In the genomic region with DNA sequence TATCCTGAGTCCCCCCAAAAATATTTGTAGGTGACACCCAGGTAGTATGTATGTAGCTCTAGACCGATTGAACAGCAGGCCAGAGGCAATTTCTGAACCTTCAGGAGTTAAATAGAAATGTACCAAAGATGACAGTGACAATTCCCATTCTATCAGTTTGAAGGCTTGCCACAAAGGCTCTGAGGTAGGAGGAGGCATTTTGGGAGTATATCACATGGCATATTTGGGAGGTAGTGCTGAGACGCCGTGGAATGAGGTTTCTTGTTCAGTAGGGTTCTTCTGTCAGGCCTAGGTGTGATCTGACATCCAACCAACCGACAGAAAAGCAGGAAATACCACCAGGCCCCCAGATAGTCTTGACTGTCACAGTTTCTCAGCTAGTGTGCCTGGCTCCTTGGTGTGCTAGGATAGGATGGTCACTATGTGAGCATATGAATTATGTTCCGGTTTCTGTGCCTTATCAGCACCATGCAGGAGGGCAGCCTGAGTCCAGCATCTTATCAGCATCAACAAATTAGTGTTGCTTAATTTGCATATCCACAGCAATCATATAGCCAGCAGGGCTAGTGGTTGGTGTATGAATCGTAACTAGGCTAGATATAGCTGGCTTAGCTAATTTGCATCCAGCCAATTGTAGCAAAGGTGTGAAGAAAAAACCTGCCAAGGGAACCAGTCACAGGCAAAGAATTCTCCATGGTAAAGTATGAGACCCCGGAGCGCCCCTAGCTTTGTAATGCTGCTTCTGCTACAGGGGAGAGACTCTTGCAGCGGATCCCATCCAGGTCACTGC, we compare ENCODE assay signal across 15 mouse cellular contexts.
DNase-seq lines count a peak whose midpoint lies in the region; ATAC-seq and TF ChIP-seq lines count a peak whose summit lies in the region.
"Had no signal": no experiment of that assay in that cellular context is flagged by ENCODE, and none has a peak within 500 bp of the region (broad histone marks: within the 10 kb centered on the region; RNA-seq: fewer than 3 reads in every experiment).

No protein-coding gene starts in this region.

- ATAC-seq in intestine, embryonic 15.5 days: peak; percentile 28; the same call in 1 of the 2 replicates
- ATAC-seq in intestine, postnatal 0 days: no peak
- peak; percentile 93 for ATAC-seq in liver, embryonic 15.5 days (ENCODE audit: insufficient read depth)
- ATAC-seq: CD4-positive, CD25-positive, alpha-beta regulatory T cell, adult 4 months had no signal

- WGBS in intestine, embryonic 15.5 days: 76% methylated on average over 9 of the region's 9 CpGs
- 77% methylated on average over 9 of the region's 9 CpGs for WGBS in intestine, postnatal 0 days
- 27% methylated on average over 9 of the region's 9 CpGs for WGBS in liver, embryonic 15.5 days (ENCODE audit: insufficient replicate concordance)

- H3K4me3 ChIP-seq in intestine, embryonic 15.5 days (replicated peaks): no peak overlapping the region
- H3K4me3 ChIP-seq in intestine, postnatal 0 days (ENCODE audit: low read depth, low read length): no peak overlapping the region
- H3K4me3 ChIP-seq in erythroblast, embryonic 14.5 days (replicated peaks): peak overlapping the region; percentile 46
- H3K4me3 ChIP-seq in liver, embryonic 15.5 days (replicated peaks): 0 out of 2 replicates have a peak overlapping the region, but pooled peaks have one; percentile 12
- H3K4me3 ChIP-seq: neural tube, embryonic 13.5 days had no signal

- no peak overlapping the region for H3K4me2 ChIP-seq in intestine, embryonic 15.5 days (replicated peaks)
- no peak overlapping the region for H3K4me2 ChIP-seq in intestine, postnatal 0 days (replicated peaks; ENCODE audit: low read depth)
- H3K4me2 ChIP-seq in liver, embryonic 15.5 days: peak overlapping the region; percentile 58
- H3K4me2 ChIP-seq: neural tube, embryonic 13.5 days had no signal

- no peak for TF ChIP-seq CTCF in intestine, postnatal 0 days (IDR thresholded peaks at IDR 0.05; ENCODE audit: low read depth)

- no peak overlapping the region for H3K27ac ChIP-seq in intestine, embryonic 15.5 days
- no peak overlapping the region for H3K27ac ChIP-seq in intestine, postnatal 0 days (ENCODE audit: low read depth, low read length)
- peak overlapping the region; percentile 90 for H3K27ac ChIP-seq in liver, embryonic 15.5 days (replicated peaks)
- H3K27ac ChIP-seq: kidney, postnatal 0 days; neural tube, embryonic 13.5 days had no signal

- H3K4me1 ChIP-seq in intestine, embryonic 15.5 days (replicated peaks): no peaks in the 10 kb centered on the region
- H3K4me1 ChIP-seq in intestine, postnatal 0 days (replicated peaks; ENCODE audit: control insufficient read depth, insufficient read depth, low read length): no peaks in the 10 kb centered on the region
- peaks cover 33% of the 10 kb centered on the region for H3K4me1 ChIP-seq in erythroblast, embryonic 14.5 days (ENCODE audit: control insufficient read depth)
- peaks cover 27% of the 10 kb centered on the region for H3K4me1 ChIP-seq in liver, embryonic 15.5 days (replicated peaks)
- H3K4me1 ChIP-seq: neural tube, embryonic 13.5 days had no signal

- peak; percentile 7 to 15 for DNase-seq in spleen, postnatal 14 days (ENCODE audit: low spot score in 2 of 2)
- DNase-seq in adrenal gland, adult (ENCODE audit: inconsistent age in 2 of 2, low spot score in 1 of 2): no peak
- DNase-seq in kidney, postnatal 4 days: no peak
- DNase-seq in layer of hippocampus, postnatal 10 days (ENCODE audit: low spot score in 2 of 2): no peak
- DNase-seq: gastrocnemius, postnatal 25 days; heart, postnatal 14 days; lung, postnatal 4 days; right cerebral cortex, postnatal 4 days had no signal

- no peaks in the 10 kb centered on the region for H3K27me3 ChIP-seq in intestine, embryonic 15.5 days (replicated peaks)
- no peaks in the 10 kb centered on the region for H3K27me3 ChIP-seq in intestine, postnatal 0 days (replicated peaks; ENCODE audit: control insufficient read depth, insufficient read depth, low read length)
- no peaks in the 10 kb centered on the region; the same call in 1 of the 2 replicates for H3K27me3 ChIP-seq in erythroblast, embryonic 14.5 days (ENCODE audit: control insufficient read depth)
- H3K27me3 ChIP-seq in liver, embryonic 15.5 days: peaks cover 4% of the 10 kb centered on the region; the same call in 1 of the 2 replicates
- H3K27me3 ChIP-seq: neural tube, embryonic 13.5 days had no signal

- no peak overlapping the region for H3K9ac ChIP-seq in intestine, embryonic 15.5 days
- H3K9ac ChIP-seq in intestine, postnatal 0 days (ENCODE audit: low read depth, low read length): no peak overlapping the region
- H3K9ac ChIP-seq in liver, embryonic 15.5 days: peak overlapping the region; percentile 40; the same call in 1 of the 2 replicates
- H3K9ac ChIP-seq: neural tube, embryonic 13.5 days had no signal

- H3K36me3 ChIP-seq in intestine, embryonic 15.5 days: no peaks in the 10 kb centered on the region
- H3K36me3 ChIP-seq in intestine, postnatal 0 days (ENCODE audit: control insufficient read depth, insufficient read depth): no peaks in the 10 kb centered on the region
- no peaks in the 10 kb centered on the region for H3K36me3 ChIP-seq in erythroblast, embryonic 14.5 days (ENCODE audit: control insufficient read depth)
- no peaks in the 10 kb centered on the region for H3K36me3 ChIP-seq in liver, embryonic 15.5 days (replicated peaks)
- H3K36me3 ChIP-seq: neural tube, embryonic 13.5 days had no signal

- H3K9me3 ChIP-seq in intestine, embryonic 15.5 days: no peaks in the 10 kb centered on the region
- H3K9me3 ChIP-seq in intestine, postnatal 0 days (ENCODE audit: control insufficient read depth): no peaks in the 10 kb centered on the region
- H3K9me3 ChIP-seq in erythroblast, embryonic 14.5 days (ENCODE audit: control insufficient read depth, low read length): no peaks in the 10 kb centered on the region
- H3K9me3 ChIP-seq in liver, embryonic 15.5 days (replicated peaks): no peaks in the 10 kb centered on the region
- H3K9me3 ChIP-seq: neural tube, embryonic 13.5 days had no signal

Comparison
In these comparisons a context has a peak if more than half of its experiments do, and no peak if none do; other contexts are left out.
1. H3K4me3 ChIP-seq: peak in erythroblast, embryonic 14.5 days (single experiment) and liver, embryonic 15.5 days (single experiment); none in intestine, embryonic 15.5 days (single experiment) and intestine, postnatal 0 days (single experiment).
2. DNase-seq: peak in spleen, postnatal 14 days (2 of 2); none in adrenal gland, adult (0 of 2), kidney, postnatal 4 days (0 of 2) and layer of hippocampus, postnatal 10 days (0 of 2).